Mouse (Mus musculus) small intestine, adult 2 months (tissue): ENCODE results near the gene Zfp626.
"Not testable (repeated sequence)": the region's sequence is repeated elsewhere in the genome, so short reads cannot be mapped to it uniquely, and the experiment has no call there.

ENCODE experiments used
- CTCF ChIP-seq: fragments of 200-500 bp; IDR thresholded peaks from 2 replicates; pipeline ENCODE4 v1.5.1; 2012; ENCODE audit warnings: low read depth, mild to moderate bottlenecking, control low read depth, inconsistent platforms, low read length, moderate library complexity, mixed read lengths; ENCODE audit not compliant: insufficient replicate concordance, insufficient read length; ENCODE audit errors: extremely low read depth
- POLR2A ChIP-seq: fragments of 200-500 bp; IDR thresholded peaks from 2 replicates; pipeline ENCODE4 v1.6.1; 2012; ENCODE audit warnings: low read depth, mild to moderate bottlenecking, control low read depth, inconsistent platforms, low read length, moderate library complexity

- not testable (repeated sequence) for TF ChIP-seq CTCF, POLR2A
Measured at GRCm38 (mm10) chr7:27807305-27807704, 309 bp downstream of the Zfp626 start.
